Mouse (Mus musculus) forebrain, embryonic 13.5 days (tissue): ENCODE measurements around the gene Scg5. TPM values are rescaled to one million over a fixed set of nuclear protein-coding genes. Genes with fewer than 3 reads are reported as not detected.

Experiments
- ATAC-seq: fragments of 200-750 bp; cut with Nextera tagmentation; 2 replicates; pipeline ENCODE4 v1.8.0; 2017
- H3K27ac ChIP-seq: fragments of 300-500 bp; sonication (generic); 2 replicates; pipeline ENCODE4 v1.5.1; 2015; ENCODE audit warnings: inconsistent platforms, mild to moderate bottlenecking, moderate library complexity
- H3K27me3 ChIP-seq: fragments of 300-500 bp; sonication (generic); 2 replicates; pipeline ENCODE4 v1.6.1; 2015; ENCODE audit warnings: mild to moderate bottlenecking, inconsistent platforms
- H3K36me3 ChIP-seq: fragments of 300-500 bp; sonication (generic); 2 replicates; pipeline ENCODE4 v1.6.1; 2015; ENCODE audit warnings: mild to moderate bottlenecking, inconsistent platforms; ENCODE audit not compliant: poor library complexity, severe bottlenecking
- H3K4me1 ChIP-seq: fragments of 300-500 bp; sonication (generic); 2 replicates; pipeline ENCODE4 v1.6.1; 2015; ENCODE audit warnings: inconsistent platforms
- H3K4me2 ChIP-seq: fragments of 300-500 bp; sonication (generic); 2 replicates; pipeline ENCODE4 v1.6.1; 2015; ENCODE audit warnings: inconsistent platforms, mild to moderate bottlenecking, moderate library complexity
- H3K4me3 ChIP-seq: fragments of 300-500 bp; sonication (generic); 2 replicates; pipeline ENCODE4 v1.5.1; 2015; ENCODE audit warnings: mild to moderate bottlenecking, inconsistent platforms
- H3K9ac ChIP-seq: fragments of 300-500 bp; sonication (generic); 2 replicates; pipeline ENCODE4 v1.6.1; 2015; ENCODE audit warnings: mild to moderate bottlenecking, inconsistent platforms
- H3K9me3 ChIP-seq: fragments of 300-500 bp; sonication (generic); replicated peaks from 2 replicates; pipeline ENCODE4 v1.6.1; 2016; ENCODE audit warnings: inconsistent platforms
- WGBS: fragments of 180-500 bp; shearing (Covaris S2); methylation state at CpG from one replicate; pipeline ENCODE4 v1.1.7; 2015; 5-methylcytosine and 5-hydroxymethylcytosine counted together
- polyA plus RNA-seq: library from polyadenylated mRNA; unstranded; fragments of >200 nt; fragmentation: Nextera tagmentation; extraction: Ambion mirVana; gene quantifications from 2 replicates; pipeline ENCODE4 v1.2.1, GENCODE M21; 2015

The Scg5 gene
- polyA plus RNA-seq, 1 experiment from 2014 or later = 136 TPM

DNA sequence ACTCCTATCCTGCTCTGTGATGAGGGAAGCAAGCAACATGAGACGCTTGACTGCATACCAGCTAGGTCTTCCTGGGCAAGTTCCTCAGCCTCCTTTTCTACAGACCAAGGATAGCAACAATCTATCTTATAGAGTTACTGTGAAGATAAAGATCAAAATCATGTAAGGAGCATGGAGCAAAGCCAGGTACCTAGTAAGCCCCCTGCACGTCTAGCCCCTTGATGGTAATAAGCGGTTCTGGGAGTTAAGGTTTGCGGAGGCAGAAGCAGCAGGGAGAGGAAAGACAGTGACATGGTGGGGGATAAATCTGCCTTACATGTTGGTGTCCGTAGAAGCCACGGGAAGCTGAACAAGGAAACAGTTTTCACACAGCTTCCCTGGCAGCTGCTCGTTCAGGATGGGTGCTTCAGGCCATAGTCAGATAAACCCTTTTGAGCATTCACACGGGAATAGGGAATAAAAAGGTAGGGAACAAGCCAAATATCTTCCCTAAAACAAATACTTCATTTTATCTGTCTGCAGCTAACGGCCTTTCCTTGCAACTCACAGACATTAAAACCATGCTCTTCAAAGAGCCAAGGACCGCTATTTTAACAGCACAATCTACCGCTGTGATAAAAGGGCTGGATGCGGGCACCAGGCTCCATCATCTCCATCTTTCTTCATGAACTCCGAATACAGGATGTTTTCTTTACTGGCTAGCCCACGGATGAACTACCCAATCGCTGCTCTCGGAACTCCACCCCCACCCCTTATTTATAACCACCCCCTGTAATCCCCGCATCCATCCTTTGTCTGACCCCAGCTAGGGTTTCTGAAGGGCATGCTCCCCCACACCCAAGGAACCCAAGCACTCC is 607 bp downstream of the Scg5 start:
- H3K4me1 ChIP-seq = peaks cover 44% of the 10 kb centered on the region
- H3K9me3 ChIP-seq = no peaks in the 10 kb centered on the region
- peak overlapping the region; percentile 63 for H3K4me2 ChIP-seq
- no peaks in the 10 kb centered on the region for H3K27me3 ChIP-seq
- peak overlapping the region; percentile 76 for H3K9ac ChIP-seq
- ATAC-seq = peak; percentile 94
- peak overlapping the region; percentile 96 for H3K27ac ChIP-seq
- peaks cover 26% of the 10 kb centered on the region for H3K36me3 ChIP-seq
- 6% methylated on average over 17 of the region's 17 CpGs for WGBS
- peak overlapping the region; percentile 60 for H3K4me3 ChIP-seq

DNA sequence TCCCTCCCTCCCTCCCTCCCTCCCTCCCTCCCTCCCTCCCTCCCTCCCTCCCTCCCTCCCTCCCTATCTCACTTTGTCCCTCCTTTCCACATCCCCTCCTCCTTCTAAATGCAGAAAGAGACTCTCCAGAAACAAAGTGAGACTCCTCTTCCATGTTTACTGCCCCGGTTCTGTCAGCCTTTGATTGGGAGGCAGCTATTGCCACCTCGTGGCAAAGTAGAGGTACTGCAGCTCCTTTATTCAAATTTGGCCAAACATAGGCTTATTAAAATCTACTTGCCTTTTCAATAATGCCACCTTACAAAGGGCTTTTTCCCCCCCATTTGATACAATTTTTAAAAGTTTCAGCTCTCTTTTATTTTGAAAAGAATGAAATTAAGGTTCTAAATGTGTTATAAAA is 5.0 kb downstream of the Scg5 start:
- WGBS = 1% methylated on average over 2 of the region's 2 CpGs
- H3K27ac ChIP-seq = no peak overlapping the region
- H3K4me1 ChIP-seq = peaks cover 37% of the 10 kb centered on the region
- no peaks in the 10 kb centered on the region for H3K9me3 ChIP-seq
- H3K36me3 ChIP-seq = peaks cover 42% of the 10 kb centered on the region
- no peak for ATAC-seq
- H3K27me3 ChIP-seq = no peaks in the 10 kb centered on the region
- H3K4me2 ChIP-seq = no peak overlapping the region
- no peak overlapping the region for H3K9ac ChIP-seq
- no peak overlapping the region for H3K4me3 ChIP-seq

- WGBS = 98% methylated on average over 8 of the region's 8 CpGs
- no peak overlapping the region for H3K4me2 ChIP-seq
- H3K9me3 ChIP-seq = no peaks in the 10 kb centered on the region
- no peak overlapping the region for H3K27ac ChIP-seq
- H3K36me3 ChIP-seq = peaks cover 49% of the 10 kb centered on the region
- H3K4me3 ChIP-seq = no peak overlapping the region
- ATAC-seq = no peak
- no peak overlapping the region for H3K9ac ChIP-seq
- no peaks in the 10 kb centered on the region for H3K27me3 ChIP-seq
- H3K4me1 ChIP-seq = peaks cover 42% of the 10 kb centered on the region
These were observed 6.6 kb downstream of the Scg5 start for GRCm38 (mm10) chr2:113822367-113822766.

- no peak for ATAC-seq
- H3K4me1 ChIP-seq = peaks cover 33% of the 10 kb centered on the region
- H3K36me3 ChIP-seq = peaks cover 54% of the 10 kb centered on the region
These were observed 7.7 kb downstream of the Scg5 start for GRCm38 (mm10) chr2:113821176-113821734.

DNA sequence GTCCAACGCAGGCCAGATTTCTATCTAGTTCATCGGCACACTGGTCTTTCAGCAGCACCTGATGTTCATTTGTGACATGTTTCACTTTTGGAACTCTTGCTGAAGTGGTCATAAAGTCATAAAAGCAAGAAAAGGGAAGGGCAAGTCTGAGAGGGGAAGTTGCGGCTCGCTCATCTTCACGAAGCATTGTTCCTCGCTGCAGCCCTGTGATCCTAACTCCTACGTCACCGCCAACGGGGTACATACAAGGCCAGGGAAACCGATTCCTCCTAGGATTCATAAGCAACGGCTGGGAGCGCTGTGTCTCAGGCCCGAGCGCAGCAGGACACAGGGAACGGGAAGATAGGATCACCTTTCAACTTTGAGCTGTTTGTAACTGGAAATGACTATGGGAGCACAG is 8.8 kb downstream of the Scg5 start:
- no peak overlapping the region for H3K4me3 ChIP-seq
- no peak overlapping the region for H3K27ac ChIP-seq
- no peaks in the 10 kb centered on the region for H3K9me3 ChIP-seq
- 93% methylated on average over 15 of the region's 15 CpGs for WGBS
- H3K27me3 ChIP-seq = no peaks in the 10 kb centered on the region
- peaks cover 22% of the 10 kb centered on the region for H3K4me1 ChIP-seq
- peaks cover 47% of the 10 kb centered on the region for H3K36me3 ChIP-seq
- no peak for ATAC-seq
- no peak overlapping the region for H3K9ac ChIP-seq
- no peak overlapping the region for H3K4me2 ChIP-seq

More at GRCm38 (mm10) chr2:113821176-113821734, 7.7 kb downstream of the Scg5 start:
- WGBS = 86% methylated on average over 12 of the region's 12 CpGs
- H3K27ac ChIP-seq = no peak overlapping the region
- H3K4me3 ChIP-seq = no peak overlapping the region
- H3K9ac ChIP-seq = no peak overlapping the region
- no peaks in the 10 kb centered on the region for H3K9me3 ChIP-seq
- no peaks in the 10 kb centered on the region for H3K27me3 ChIP-seq
- no peak overlapping the region for H3K4me2 ChIP-seq

DNA sequence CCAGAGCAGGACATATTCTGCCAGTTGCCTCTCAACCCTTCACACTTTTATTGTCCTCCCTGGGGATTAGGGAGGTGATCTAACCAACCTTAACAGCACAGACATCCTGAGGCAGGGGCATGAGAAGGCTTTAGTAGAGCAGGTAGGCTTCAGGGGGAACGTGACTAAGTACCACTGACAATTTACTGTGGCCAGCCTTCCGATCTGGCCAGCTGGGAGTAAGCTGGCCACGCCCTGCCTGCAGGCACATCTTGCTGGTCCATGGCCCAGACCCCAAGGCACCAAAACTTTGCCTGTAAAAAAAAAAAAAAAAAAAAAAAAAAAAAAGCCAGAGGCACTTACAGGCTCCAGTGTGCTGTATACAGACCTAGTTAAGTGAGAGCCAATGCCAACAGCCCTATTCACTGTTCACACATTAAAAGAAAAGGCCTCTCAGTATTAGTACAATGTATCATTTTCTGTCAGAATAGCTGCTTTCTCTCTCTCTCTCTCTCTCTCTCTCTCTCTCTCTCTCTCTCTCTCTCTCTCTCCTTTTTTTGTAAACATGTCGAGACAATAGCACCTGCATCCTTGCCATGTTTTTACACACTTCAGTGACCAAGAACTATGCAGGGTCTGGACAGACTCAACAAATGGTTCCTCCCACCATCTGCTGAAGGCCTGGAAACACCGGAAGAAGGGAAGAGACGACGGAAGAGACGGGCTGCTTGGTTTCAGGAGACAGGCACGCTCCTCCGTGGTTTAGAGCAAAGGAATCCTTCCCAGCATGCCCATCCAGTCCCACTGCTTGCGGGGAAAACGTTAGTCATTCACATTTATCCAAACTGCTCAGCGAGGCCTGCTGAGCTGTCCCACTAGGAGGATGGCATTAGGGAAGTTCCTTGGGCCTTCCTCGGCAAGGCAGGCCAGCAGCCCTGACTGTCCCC is 11.0 kb downstream of the Scg5 start:
- Histone ChIP-seq H3K27me3 (no peaks in the 10 kb centered on the region), H3K4me2 (no peak overlapping the region), H3K27ac (peak overlapping the region; percentile 63), H3K4me3 (no peak overlapping the region), H3K9ac (no peak overlapping the region), H3K4me1 (peaks cover 15% of the 10 kb centered on the region), H3K36me3 (peaks cover 39% of the 10 kb centered on the region), H3K9me3 (no peaks in the 10 kb centered on the region)
- WGBS = 55% methylated on average over 14 of the region's 14 CpGs
- ATAC-seq = peak; percentile 74

GRCm38 (mm10) chr2:113807640-113808039 is 21.3 kb downstream of the Scg5 start:
- Histone ChIP-seq H3K9ac (no peak overlapping the region), H3K4me2 (no peak overlapping the region), H3K27me3 (no peaks in the 10 kb centered on the region), H3K4me3 (no peak overlapping the region), H3K36me3 (peaks cover 10% of the 10 kb centered on the region; the same call in 1 of the 2 replicates), H3K27ac (no peak overlapping the region), H3K4me1 (no peaks in the 10 kb centered on the region), H3K9me3 (no peaks in the 10 kb centered on the region)
- 26% methylated on average over 9 of the region's 9 CpGs for WGBS
- ATAC-seq = 0 out of 2 replicates have a peak, but pooled peaks have one; percentile 61

DNA sequence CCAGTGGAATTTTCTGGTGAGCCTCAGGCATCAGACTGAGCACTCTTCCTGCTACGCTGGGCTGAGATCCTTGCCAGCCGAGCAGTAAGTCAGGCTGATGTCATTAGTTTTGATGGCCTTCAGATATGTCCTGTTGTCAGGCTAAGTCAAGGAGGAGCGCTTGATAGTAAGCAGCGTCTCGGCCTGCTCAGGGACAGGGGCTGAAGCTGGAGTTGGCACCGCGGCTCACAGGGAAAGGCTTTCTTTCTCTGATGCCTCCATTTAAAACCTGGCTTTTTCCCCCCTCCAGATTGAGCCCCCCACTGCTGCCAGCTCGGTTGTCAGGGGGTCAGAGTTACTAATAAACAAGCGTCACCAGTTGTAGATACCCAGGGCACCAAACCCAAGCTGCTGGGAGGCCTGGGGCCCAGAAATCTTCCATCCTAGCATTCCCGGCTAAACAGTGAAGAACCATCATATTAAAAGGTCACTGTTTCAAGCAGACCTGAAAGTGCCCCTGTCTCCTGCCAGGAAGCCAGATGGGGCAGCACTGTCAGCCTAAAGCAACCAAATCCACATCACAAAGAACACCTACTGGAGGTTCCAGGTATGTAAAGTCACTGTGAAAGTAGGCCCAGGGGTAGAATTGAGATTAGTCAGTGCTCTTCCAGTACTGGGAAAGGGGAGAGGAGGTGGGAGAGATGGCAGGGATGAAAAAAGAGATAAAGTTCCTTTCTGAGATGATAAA is 21.9 kb downstream of the Scg5 start:
- Histone ChIP-seq H3K27ac (0 out of 2 replicates have a peak overlapping the region, but pooled peaks have one; percentile 35), H3K4me2 (no peak overlapping the region), H3K4me1 (no peaks in the 10 kb centered on the region), H3K4me3 (no peak overlapping the region), H3K9ac (no peak overlapping the region), H3K9me3 (no peaks in the 10 kb centered on the region), H3K36me3 (peaks cover 10% of the 10 kb centered on the region; the same call in 1 of the 2 replicates), H3K27me3 (no peaks in the 10 kb centered on the region)
- no peak for ATAC-seq
- WGBS = 73% methylated on average over 10 of the region's 10 CpGs

DNA sequence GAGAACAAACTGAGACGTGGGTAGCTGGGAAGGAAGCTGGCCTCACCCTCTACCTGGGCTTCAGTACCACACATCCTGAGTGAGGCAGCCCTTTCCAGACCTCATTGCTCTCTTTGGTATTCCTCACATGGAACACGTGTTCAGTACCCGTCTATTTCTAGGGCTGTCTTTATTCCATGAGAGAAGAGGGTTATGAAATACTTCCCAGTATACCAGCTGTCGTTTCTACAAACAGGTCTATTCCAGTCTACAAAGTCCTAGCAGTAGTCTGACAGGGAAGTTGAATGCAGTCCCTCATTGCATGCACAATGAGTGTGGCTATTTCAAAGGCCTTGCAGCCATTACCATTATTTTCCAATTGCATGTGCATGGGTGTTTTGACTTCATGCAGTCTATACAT is 23.2 kb downstream of the Scg5 start:
- WGBS = 81% methylated on average over 4 of the region's 4 CpGs
- ATAC-seq = no peak
- Histone ChIP-seq H3K4me3 (no peak overlapping the region), H3K4me1 (no peaks in the 10 kb centered on the region), H3K27ac (no peak overlapping the region), H3K9ac (no peak overlapping the region), H3K27me3 (no peaks in the 10 kb centered on the region), H3K4me2 (no peak overlapping the region), H3K36me3 (peaks cover 10% of the 10 kb centered on the region; the same call in 1 of the 2 replicates), H3K9me3 (no peaks in the 10 kb centered on the region)

DNA sequence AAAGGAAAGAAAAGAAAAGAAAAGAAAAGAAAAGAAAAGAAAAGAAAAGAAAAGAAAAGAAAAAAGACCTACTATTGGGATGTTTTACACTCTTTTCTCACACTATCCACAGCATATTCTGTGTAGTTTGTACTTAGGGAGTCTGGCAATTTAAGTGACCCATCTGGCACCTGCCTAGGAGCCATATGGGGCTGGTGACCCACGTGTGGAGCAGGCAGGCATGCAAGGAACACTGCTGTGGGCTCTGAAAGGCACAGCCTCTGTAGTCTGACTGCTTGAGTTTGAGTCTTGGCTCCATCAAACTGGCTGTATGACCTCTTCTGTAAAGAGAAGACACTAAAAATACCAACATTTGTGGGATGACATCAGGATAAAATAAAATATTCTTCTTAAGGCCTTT is 25.2 kb downstream of the Scg5 start:
- Histone ChIP-seq H3K4me3 (no peak overlapping the region), H3K36me3 (peaks cover 9% of the 10 kb centered on the region; the same call in 1 of the 2 replicates), H3K9ac (no peak overlapping the region), H3K27me3 (no peaks in the 10 kb centered on the region), H3K27ac (no peak overlapping the region), H3K4me1 (no peaks in the 10 kb centered on the region), H3K9me3 (no peaks in the 10 kb centered on the region), H3K4me2 (no peak overlapping the region)
- ATAC-seq = peak; percentile 64; the same call in 1 of the 2 replicates
- WGBS = 30% methylated on average over 1 of the region's 1 CpGs

DNA sequence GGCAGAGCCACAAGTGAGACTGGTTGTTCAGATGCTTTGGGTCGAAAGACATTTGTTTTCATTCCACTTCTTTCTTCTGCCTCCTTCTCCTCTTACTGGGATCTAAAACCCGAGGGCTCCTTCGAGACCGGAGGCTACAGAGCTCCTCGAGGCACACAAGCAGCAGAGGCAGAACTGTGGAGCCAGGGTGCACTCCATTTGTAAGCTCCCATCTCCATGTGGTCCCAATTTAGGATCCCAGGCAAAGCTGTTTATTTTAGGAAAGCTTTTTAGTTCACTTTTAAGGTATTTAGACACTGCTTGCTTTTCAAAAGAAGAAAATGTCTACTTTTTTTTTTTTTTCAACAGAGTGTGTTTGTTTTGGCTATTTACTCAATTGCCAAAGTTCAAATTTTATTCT is 28.1 kb downstream of the Scg5 start:
- H3K4me1 ChIP-seq = no peaks in the 10 kb centered on the region
- no peak for ATAC-seq
- no peak overlapping the region for H3K4me2 ChIP-seq
- H3K4me3 ChIP-seq = no peak overlapping the region
- no peak overlapping the region for H3K9ac ChIP-seq
- 86% methylated on average over 5 of the region's 5 CpGs for WGBS
- no peaks in the 10 kb centered on the region for H3K9me3 ChIP-seq
- H3K27ac ChIP-seq = no peak overlapping the region
- H3K27me3 ChIP-seq = no peaks in the 10 kb centered on the region
- H3K36me3 ChIP-seq = peaks cover 8% of the 10 kb centered on the region; the same call in 1 of the 2 replicates
